Mouse (Mus musculus) urinary bladder, postnatal 25 days (tissue): ENCODE measurements at regions not wholly inside any gene's neighbourhood (a gene's known extent, or its start where the extent isn't known, plus 50 kb on each side); places are given as distances from the start of the nearest gene placed in this dataset.
"Not testable (repeated sequence)": the region's sequence is repeated elsewhere in the genome, so short reads cannot be mapped to it uniquely, and the experiment has no call there.

ENCODE experiments used
- DNase-seq: peaks from one replicate; pipeline ENCODE4 v3.0.0; 2022; ENCODE audit warnings: low spot score

DNA sequence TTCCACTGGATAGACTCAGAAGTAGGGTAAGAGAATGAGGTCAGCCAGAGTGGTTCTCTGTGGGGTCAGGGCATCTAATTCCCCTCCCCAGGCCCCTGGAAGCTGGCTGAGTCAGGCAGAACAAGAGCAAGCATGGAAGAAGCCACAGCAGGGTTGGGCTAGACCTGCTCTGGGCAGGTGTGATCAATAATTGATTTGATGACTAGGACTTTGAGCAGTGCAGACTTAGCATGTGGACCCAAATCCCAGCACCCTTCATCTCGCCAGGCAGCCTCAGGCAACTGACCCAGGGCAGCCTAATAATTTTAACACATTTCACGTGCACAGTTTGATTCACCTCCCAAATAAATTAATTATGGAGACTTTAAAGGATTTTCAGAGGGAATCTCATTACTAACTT is 67.2 kb downstream of the Qdpr start:
- DNase-seq = no peak

DNA sequence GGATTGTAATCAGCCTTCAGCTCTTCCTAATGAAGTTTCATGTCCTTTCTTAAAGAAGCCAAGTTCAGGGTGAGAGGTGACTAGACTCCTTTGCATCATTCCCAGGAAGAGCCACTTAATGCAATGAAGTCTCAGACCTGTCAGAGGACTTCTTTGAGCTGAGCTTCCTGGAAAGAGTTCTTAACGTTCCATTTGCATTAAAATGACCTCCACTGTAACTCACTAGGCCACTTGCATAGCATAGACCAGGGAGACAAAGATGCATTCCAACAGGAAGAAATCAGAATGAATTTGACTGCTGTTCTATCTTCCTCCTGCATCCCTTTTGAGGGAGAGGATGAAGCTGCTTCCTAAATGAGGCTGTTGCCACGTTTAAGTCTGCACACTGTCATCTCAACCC is 71.5 kb downstream of the Qdpr start:
- no peak for DNase-seq

DNA sequence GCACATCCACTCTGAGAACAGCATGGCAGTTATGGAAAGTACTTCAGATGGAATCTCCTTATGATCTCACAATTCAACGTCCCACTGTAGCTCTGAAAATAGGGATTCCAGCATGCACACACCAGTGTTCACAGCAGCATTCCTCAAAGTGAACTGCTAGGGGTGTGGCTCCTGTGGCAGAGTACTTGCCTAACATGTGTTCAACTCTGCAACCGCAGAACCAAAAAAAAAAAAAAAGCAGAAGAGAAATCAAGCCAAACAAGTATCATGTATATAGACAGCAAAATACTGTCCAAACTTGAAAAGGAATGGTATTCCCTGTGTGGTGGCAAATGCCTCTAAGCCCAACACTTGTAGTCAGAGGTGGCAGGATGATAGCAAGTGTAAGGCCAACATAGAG is 77.0 kb downstream of the Qdpr start:
- DNase-seq = no peak

DNA sequence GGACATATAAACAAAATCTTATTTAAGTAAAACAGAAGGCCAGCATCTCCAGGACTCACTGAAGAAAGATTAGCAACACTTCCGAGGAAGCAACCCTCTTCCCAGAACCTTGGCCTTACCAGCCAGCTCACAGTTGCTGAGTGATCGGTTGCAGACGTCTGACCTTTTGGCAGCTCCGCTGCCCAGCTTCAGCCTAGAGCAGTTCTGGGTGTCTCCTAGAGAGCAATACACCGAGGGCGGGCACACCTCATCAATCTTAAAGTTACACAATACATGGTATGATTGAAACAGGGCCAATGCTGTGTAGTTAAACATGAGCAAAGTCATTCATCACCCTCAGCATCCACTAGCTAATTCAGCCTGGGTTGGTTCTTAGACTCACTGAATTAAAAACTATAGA is 81.6 kb downstream of the Qdpr start:
- no peak for DNase-seq

DNA sequence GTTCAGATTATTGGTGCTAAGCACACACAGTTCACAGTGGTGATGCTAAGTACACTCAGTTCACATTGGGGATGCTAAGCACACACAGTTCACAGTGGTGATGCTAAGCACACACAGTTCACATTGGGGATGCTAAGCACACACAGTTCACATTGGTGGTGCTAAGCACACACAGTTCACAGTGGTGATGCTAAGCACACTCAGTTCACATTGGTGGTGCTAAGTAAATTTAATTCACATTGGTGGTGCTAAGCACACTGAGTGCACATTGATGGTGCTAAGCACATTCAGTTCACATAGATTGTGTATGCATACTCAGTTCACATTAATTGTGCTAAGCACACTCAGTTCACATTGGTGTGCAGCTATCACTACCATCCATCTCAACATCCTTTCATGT is 89.8 kb downstream of the Qdpr start:
- DNase-seq = no peak

DNA sequence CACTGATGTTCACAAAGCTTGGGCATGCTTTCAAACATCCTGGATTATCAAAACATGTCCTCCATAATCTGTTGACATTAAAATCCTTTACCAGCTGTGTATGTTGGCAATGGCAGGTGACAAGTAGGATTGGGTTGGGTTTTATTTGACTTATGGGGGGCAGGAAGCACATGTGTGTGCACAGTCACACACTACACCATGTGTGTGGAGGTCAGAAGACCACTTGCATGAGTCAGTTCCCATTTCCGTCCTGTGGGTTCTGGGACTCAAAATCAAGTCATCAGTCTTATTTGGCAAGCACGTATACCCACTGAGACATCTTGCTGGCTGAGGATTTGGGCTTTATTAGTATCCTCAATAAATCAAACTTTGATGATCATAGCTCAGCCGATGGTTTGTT is 109.6 kb downstream of the Qdpr start:
- DNase-seq = no peak

DNA sequence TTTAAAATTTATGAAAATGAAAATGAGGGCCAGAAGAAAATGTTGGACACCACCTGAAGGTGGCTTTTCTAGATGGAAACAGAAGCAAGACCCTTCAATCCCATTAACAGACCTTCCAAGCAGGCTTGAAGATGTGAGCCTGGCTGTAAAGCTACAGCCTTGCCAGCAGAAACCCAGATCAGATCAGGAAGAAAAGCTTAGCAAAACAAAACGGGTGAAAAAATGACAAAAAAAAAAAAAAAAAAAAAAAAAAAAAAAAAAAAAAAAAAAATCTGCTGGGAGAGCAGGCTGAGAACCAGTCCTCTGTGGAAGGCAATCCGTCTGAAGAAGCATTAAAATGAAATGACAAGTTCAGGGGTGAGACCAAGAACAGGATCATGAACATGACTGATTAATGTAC is 113.2 kb downstream of the Qdpr start:
- DNase-seq = no peak

DNA sequence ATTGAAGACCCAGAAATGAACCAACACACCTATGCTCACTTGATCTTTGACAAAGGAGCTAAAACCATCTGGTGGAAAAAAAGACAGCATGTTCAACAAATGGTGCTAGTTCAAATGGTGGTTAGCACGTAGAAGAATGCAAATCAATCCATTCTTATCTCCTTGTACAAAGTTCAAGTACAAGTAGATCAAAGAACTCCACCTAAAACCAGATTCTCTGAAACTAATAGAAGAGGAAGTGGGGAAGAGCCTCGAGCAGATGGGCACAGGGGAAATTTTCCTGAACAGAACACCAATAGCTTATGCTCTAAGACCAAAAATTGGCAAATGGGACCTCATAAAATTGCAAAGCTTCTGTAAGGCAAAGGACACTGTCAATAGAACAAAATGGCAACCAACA is 125.6 kb downstream of the Qdpr start:
- not testable (repeated sequence) for DNase-seq

DNA sequence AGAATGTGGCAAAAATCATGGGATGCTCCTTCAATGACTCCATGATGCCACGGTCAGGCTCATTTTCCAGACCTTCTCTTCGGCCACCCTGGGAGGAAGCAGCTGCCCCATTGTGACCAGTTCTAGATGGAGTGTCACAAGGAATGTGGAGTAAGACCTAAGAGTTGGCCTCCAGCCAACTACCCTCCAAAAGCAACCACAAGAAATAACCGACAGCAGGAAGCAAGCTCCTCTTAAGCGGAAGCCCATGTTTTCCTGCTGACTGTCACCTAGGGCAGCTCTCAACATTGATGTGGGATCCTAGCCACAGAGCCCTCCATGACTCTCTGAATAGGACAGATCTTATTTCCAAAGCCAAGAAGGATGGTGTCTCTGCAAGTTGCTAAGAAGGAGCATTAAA is 126.5 kb downstream of the Qdpr start:
- no peak for DNase-seq

DNA sequence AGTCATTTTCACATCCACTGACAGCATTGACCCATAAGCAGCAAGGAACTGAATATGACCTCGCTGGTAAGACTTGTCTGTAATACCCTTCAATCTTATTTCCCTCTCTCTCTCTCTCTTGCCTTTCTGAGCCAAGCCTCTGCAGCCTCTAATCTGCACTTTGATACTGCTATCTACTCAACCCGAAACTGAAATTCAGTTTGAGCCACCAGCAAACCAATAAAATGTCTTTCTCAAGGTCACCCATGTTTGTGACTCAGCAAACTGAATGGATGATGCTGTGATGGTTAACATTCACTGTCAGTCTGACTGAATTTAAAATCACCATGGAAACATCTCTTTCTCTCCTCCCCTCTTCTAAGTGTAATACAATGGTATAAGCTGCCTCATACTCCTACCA is 132.0 kb downstream of the Qdpr start:
- DNase-seq = no peak

DNA sequence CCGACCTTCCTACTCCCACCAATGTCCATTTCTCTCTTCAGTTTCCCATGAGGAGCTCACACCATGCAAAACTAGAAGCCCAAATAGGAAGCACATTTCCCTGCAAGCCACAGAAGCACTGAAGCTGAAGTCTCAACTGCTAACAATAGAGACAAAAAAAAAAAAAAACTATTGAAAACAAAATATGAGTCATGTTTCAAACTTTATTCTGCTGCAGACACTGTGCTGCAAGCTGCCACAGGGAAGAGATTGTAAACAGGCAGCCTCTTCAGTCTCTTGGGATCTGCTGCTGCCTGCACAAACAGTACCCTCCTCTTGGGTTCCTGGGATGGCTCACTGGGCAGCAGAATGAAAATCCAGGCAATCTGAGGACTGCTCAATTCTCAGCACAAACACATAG is 148.9 kb downstream of the Qdpr start:
- DNase-seq = no peak

DNA sequence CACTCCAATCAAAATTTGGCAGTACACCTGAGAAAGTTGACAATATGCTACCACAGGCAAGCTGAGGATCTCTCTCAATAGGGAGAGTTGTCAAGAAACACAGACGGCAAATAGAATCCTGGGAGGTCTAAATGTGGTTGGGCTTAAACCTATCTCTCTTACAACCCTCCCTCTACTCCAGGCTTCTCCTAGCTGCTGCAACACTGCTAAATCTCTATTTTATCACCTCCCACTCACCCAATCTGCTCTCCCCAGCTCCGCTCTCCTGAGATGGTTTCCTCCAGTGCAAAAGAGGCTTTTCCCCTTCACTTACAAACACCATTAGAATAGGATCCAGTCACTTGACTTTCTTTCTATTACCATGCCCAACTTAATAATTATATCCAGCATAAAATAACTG is 151.2 kb downstream of the Qdpr start:
- no peak for DNase-seq

DNA sequence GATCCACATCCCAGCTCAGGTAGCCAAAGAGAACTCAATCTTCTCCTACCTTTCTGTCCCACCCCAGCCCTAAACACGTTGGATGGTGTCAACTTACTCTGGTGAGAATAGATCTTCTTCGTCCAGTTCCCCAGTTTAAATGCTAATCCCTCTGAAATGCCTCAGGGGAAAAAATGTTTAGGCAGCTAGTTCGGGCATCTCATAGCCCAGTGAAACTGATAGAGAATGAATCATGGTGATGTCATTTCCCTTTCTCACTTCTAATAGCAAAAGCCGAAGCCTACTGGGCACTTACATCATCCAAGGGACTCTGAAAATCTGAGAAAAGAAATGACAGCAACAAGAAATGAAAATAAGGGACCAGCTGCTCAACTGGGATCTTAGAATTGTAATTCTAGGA is 154.9 kb downstream of the Qdpr start:
- no peak for DNase-seq

DNA sequence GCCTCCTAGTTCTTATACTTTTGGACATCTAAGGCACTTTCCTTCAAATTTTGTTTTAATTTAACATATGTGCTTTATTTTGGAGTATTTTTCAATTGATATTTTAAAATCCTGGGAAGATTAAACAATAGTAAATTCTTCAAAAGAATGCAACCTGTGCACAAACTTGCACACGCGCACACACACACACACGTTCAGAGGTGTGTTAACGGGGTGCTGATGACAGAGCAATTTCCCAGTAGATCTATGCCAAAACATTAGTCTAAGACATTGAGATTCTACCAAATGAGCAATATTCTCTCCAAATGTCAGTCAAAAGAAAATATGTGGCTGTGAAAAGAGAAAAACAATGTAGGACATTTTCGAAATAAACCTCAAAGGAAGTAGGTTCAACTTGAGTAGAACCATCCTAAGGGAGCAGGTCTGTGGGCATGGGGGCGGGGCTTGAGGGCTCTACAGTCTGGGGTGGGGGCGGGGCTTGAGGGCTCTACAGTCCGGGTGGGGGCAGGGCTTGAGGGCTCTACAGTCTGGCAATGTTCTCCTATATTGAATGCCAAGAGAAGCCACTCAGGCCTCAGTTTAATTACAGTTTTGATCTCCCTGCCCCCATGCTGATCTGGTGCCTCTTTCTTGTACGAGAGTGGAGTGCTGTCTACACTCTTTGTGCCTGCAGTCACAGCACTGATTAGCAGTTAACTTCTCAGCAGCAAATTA is 157.0 kb downstream of the Qdpr start:
- DNase-seq = no peak

DNA sequence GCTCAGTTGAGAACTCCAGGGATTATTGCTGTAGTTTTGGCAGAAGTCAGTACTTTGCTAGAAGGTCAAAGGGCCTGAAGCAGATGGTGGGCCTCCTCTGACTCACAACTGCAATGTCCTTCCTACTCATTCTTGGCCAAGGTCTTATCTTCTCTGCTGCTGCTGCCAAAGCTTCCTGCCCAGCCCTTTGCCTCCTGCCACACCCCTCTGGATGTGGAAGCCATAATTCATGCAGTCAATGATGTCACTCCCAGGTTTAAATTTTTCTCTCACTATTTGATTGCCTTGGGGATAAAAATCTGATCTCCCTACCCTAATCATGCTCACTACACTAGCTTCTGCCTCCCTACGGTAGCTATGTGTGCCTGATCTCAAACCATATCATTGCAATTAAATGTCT is 157.7 kb downstream of the Qdpr start:
- DNase-seq = no peak

DNA sequence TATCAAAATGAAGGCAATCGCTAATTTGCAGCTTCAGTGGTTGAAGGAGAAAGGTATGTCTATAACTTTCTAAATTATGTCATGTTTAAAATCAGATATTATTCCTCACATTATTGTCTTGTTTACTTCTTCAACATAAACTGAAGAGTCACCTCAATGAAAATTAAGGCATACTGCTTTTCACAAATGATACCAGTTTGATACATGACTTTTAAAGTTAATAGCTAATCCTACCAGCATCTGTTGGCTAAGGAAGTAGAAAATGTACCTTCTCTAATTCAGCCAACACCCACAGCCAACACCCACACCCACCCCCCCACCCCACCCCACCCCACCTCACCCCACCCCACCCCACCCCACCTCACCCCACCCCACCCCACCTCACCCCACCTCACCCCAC is 158.3 kb downstream of the Qdpr start:
- DNase-seq = no peak

DNA sequence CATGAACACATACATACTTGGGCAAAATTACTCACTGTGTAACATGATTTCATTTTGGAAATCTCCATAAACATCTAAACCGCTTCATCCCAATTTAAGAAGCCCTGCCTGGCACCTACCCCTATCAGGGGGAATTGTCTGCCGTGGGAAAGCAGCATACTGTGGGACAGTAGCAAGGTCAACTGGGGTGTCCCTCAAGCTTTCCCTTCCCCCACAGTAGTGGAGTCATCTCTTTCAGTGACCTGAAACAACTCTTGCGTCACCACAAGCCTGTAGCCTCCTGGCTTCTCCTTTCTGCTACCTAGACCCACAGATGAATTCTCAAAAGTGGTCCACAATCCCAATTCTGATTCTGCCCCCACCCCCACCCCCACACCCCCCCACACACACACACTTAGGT is 158.8 kb downstream of the Qdpr start:
- DNase-seq = no peak

DNA sequence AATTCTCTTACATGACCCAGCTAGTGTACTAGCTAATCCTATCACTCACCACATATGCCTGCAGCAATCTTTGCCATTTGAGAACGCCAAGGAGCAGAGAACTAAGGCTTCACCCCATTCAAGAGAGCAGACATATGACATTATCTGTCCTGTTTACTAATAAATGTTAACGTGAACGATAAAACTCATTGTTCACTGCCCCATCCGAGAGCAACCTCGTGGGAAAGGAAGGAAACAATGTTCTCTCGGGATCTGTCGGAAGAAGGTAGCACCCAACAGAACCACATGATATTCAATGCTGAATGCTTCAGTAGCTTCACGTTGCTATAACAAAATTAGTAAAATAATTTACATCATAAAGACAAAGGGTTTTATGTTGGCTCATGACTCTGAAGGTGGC is 163.6 kb downstream of the Qdpr start:
- no peak for DNase-seq

DNA sequence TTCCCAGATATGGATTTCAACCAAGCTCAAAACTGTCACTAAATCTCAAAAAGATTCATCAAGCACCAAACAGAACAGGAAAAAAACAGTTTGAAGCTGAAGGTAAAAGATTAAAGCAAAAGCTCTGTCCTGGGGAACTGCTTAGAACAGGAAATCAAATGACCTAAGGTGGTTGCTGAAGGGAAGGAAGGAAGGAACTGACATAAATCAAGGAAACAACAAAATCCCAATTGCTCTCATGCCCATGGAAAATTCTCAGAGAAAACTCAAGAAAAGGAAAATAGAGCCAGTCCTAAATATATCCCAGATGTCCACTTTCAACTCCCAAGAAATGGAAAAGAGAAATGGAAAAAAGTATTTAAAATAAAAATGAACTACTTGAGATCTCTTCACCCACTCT is 165.4 kb downstream of the Qdpr start:
- DNase-seq = no peak

DNA sequence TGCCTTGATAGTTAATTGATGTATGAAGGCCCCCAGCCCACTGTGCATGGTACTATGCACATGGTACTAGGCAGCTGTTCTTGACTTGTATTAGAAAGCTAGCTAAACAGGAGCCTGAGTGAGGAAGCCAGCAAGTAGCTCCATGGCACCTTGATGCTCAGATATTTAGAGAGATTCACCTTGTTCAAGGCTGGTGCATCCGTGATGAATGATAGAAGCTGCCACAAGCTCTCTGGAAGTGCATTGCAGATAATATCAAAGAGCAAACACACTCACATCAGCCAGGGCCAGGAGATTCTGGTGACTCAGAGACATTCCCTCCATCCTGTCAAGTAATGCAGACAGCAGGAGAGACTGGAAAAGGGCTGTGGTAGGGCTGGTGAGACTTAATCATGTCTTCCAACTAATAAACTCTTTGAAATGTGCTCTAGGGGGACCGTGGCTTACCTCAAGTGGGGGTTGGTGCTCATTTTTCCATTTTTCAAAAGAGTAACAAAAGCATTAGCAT is 166.1 kb downstream of the Qdpr start:
- DNase-seq = no peak

DNA sequence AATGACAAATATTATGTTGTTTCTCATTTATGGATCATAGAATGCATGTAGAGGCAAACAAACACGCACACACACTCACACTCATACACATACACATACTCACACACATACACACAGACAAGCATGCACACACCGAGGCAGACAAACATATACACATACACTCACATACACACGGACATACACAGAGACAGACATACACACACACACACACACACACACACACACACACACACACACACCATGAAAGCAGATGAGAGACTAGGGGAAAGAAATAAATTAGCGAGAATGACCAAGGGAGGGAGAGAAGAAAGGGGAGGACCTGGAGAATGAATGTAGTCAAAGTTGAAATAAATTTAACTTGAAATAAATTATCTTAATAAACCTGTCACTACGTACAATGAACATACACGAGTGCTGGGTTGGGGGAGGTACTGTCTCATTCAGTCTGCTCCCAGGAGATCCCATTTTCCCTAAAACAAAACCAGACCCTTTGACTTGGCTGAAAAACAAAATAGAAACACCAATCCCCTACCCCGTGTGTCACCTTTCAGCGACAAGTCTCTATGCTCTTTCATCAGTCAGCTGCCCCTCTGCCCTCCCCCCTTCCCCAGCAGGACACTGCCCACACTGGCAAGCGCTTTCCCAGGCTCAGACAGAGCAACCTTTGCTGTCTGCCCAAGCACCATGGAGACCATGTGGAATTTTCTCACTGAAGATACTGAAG is 167.7 kb downstream of the Qdpr start:
- DNase-seq = no peak

DNA sequence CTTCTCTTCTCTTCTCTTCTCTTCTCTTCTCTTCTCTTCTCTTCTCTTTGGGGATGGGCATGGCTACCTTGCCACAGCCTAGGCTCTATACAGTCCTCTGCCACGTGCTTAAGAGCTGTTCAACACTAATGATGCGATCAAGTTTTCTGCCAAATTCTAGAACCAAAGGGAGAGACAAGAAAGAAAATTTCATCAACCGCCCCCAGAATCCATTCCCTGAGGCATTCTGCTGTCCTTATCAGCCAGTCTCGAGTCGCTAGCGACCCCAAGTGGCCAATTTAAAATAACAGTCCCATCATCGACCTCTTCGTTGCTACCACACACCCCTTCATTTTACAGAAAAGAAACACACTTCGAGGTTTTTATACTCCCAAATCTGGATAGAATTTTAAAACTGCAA is 171.5 kb downstream of the Qdpr start:
- DNase-seq = peak; percentile 67

DNA sequence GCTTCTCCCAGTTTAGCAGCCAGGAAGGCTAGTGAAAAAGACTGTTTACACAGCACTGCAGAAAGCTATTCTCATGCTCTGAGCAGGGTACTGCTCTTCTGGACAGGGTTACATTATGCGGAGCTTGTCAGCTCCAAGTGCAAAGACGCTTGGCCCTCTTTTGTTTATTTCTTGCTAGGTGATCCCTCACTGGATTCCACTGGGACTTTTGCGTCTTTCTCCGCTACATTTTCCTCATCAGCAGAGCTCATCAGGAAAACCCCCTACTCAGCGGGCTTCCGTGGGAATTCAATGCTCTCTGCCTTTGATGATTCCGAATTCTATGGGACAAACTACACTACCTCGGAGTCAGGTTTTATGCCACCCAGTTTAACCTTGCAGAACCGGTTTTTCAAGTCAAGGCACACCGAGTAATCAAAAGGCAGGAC is 172.0 kb downstream of the Qdpr start:
- peak; percentile 13 for DNase-seq

DNA sequence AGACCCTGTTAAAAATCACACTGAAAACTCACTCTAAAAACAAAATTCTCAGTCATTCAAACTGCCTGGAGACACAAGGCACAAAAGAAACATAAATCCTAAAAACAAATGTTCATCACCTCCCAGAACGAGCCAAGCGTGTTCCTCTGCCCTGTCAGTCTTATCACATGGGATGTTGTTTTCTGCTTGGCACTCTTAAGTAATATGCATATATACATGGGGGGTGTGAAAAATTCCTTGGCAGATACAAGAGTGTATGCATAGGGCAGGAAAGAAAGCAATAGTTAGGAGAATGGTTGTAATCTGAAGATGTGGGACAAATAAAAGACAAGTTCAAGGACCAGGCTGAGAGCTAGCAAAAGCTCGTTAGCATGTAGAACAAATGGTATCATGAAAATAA is 179.4 kb downstream of the Qdpr start:
- no peak for DNase-seq
